Mouse (Mus musculus) heart, adult 8-10 months (tissue): ENCODE data around the gene Gipr. TPM values are rescaled to one million over a fixed set of nuclear protein-coding genes. Genes with fewer than 3 reads are reported as not detected.
"Not testable (repeated sequence)": the region's sequence is repeated elsewhere in the genome, so short reads cannot be mapped to it uniquely, and the experiment has no call there.

Experiments
- DNase-seq: peaks from one replicate; pipeline ENCODE4 v3.0.0; 2022; ENCODE audit warnings: low spot score
- total RNA-seq, 4 experiments: library from RNA; stranded (reverse); gene quantifications; 2 replicates each; pipeline ENCODE4 v1.2.4; 2022

Gene Gipr
- total RNA-seq, 4 experiments from 2014 or later: 0.09 to 0.29 (median 0.26) TPM

- DNase-seq: peak; percentile 77
Observed at GRCm38 (mm10) chr7:19178443-19179092, 12.6 kb upstream of the Gipr start.

GRCm38 (mm10) chr7:19178035-19178434 lies 12.1 kb upstream of the Gipr start:
- DNase-seq: no peak

- DNase-seq: no peak
Observed at GRCm38 (mm10) chr7:19177216-19177615, 11.3 kb upstream of the Gipr start.

- DNase-seq: no peak
Observed at GRCm38 (mm10) chr7:19176516-19176947, 10.6 kb upstream of the Gipr start.

DNA sequence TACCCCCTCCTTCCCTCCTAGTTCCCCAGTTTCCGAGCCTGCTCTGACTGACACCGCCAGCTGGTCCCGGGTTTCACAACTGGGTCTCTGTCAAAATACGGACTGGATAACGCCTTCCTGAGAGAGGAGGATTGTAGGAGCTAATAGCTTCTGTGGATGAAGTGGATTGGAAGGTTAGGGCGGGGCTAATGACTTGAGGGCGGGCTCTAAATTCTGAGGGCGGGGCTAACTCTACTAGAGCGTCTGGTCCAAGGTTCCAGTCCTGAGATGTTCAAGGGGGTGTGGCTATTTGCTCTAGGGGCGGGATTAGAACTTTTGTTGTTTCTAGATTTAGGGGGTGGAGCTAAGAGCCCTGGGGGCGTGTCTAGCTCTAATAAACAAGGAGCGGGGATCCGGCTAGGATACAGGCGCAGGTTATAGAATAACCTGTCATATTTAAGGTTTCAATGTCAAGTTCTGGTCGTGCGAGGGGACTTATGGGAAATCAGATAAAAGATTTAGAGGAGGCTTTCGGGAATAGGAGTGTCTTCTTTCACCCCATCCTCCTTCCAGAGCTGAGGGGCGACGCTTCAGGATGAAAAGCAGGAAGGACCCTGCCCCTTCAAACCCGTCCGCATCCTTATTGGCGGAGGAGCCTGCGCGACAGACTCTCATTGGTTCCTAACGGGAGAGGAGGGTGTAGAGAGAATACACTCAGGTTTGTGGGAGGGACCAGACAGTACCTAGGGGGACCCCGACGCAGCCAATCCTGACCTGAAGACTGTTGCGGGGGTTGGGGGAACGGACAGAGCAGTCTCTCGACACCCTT lies 10.0 kb upstream of the Gipr start, which contains the start of gene Eml2:
Gene Eml2 (plus strand): TSS at position 714 of the 808 bp plus-strand sequence.
- DNase-seq: no peak

- DNase-seq: peak; percentile 83
Observed at GRCm38 (mm10) chr7:19172874-19173273, 6.9 kb upstream of the Gipr start.

GRCm38 (mm10) chr7:19171831-19172230 lies 5.9 kb upstream of the Gipr start:
- DNase-seq: no peak

- peak; percentile 50 for DNase-seq
Observed at GRCm38 (mm10) chr7:19170142-19170541, 4.2 kb upstream of the Gipr start.

DNA sequence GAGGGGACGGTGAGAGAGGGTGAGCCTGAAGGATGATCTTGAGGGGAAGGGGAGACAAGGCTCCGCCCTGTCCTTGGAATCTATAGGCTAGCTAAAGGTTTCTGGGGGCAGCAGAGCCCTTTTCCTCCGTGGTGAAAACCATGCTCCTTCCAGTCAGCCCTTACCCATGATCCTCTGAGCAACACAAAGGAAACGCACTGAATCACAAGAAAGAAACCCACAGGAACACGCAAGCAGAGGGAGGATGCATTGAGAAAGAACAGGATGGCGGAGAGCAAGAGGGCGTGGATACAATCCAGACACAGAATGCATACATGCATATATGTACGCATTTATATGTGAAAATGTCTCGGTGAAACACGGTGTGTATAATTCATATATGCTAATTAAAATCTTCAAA lies 3.6 kb upstream of the Gipr start:
- DNase-seq: no peak

GRCm38 (mm10) chr7:19166990-19167389 lies 1.1 kb upstream of the Gipr start:
- no peak for DNase-seq

- DNase-seq: no peak
Observed at GRCm38 (mm10) chr7:19164978-19165377, 949 bp downstream of the Gipr start.

- DNase-seq: no peak
Observed at GRCm38 (mm10) chr7:19164189-19164588, 1.7 kb downstream of the Gipr start.

DNA sequence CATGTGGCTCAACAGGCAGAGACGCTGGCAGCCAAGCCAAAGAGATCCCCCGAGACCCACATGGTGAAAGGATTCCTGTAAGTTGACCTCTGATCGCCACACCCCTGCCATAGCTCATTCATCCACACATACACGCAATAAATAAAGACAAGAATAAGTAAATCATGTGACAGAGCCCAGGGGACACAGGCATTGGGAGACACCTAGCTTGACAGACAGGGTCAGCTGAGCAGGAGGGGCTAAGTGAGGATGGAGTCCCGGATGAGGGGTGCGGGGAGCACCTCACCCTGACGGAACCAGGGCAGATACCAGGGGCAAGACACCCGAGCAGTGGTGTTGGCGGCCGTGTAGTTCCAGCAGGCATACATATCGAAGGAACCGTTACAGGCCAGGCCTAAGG lies 2.2 kb downstream of the Gipr start:
- no peak for DNase-seq

- no peak for DNase-seq
Observed at GRCm38 (mm10) chr7:19162928-19163327, 3.0 kb downstream of the Gipr start.

DNA sequence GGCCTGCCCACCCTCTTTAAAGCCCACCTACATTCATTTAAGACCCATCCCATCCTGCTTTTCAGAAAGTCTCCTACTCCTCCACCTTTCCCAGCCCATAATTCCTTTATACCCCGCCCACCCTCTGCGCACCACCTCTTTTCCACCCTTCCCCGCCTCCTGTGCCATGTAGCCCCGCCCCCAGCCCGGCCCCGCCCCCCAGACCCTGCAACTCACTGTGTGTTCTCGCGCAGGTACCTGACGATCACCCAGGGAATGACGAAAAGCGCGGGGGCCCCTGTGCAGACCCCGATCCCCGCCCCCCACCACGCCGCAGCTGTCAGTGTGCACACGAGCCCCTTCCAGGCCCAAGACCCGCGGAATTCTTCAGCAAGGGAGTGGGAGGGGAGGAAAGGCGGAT lies 5.8 kb downstream of the Gipr start:
- no peak for DNase-seq

GRCm38 (mm10) chr7:19159411-19159810 lies 6.5 kb downstream of the Gipr start:
- DNase-seq: no peak

DNA sequence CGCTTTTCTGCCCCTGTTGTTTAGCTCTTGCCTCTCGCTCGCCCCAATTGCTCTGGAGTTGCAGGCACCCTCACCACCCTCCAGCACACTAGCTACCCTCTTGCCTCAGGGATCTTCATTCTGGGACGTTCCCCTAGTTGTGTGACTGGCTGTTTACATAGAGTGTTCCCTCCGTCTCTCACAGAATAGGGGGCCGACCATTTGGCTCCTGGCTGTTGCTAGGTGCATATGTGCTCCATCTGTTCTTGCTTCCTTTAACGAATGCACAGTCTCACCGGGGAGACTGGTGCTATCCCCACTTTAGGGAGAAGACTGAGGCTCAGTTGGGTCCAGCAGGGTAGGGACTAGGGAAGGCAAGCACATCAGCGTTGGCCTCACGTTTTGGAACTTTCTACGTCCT lies 7.3 kb downstream of the Gipr start:
- no peak for DNase-seq

DNA sequence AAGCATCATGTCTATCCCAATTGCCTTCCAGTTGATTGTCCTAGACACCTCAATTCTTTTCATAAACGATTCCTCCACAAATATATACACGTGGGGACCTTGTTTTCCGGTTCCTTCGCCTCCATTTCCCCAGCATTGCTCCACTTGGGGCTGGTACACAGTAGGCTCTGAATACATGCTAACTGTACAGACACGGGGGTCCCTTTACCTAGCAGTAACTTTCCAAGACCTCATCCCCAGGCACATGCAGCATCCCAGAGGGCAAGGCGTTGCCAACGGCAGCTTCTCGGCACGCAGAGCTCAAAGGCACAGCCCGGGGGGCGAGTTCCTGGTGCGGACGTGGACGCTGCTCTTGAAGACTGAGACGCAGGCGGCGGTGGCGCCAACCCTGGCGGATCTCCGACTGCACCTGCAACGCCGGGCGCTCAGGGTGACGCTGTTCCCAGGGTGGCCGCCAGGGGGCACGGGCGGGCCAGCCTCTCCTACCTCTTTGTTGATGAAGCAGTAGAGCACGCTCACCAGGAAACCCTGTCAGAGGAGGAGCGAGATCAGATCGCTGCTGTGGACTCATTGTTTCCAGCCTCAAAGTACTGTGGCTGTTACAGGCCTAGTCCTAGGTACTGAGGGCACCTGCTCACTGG lies 8.6 kb downstream of the Gipr start:
- peak; percentile 85 for DNase-seq

GRCm38 (mm10) chr7:19155825-19156475 lies 10.0 kb downstream of the Gipr start:
- no peak for DNase-seq

- DNase-seq: no peak
Observed at GRCm38 (mm10) chr7:19154796-19155195, 11.1 kb downstream of the Gipr start.

DNA sequence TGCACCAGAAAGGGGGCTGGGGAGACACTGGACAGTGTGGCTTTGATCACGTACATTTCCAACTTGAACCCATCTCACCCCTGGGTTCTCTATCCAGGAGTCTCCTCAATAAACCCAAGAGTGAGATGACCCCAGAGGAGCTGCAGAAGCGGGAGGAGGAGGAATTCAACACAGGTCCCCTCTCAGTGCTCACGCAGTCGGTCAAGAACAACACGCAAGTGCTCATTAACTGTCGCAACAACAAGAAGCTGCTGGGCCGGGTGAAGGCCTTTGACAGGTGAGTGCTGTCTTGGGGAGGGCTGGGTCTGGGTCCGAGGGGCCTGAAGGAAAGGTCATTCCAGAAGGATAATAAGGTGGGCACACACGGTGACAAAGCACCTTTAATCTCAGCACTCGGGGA lies 14.8 kb downstream of the Gipr start:
- DNase-seq: not testable (repeated sequence)

- DNase-seq: peak; percentile 95
Observed at GRCm38 (mm10) chr7:19149626-19150025, 16.3 kb downstream of the Gipr start, which contains the start of gene Snrpd2. Snrpd2 (plus strand) TSS chr7:19149722.
